Mouse (Mus musculus): Measurements from ENCODE around the gene Grpel1.

GRCm38 (mm10) chr5:36479735-36480134 lies 14.9 kb downstream of the Grpel1 start:
- TF ChIP-seq EP300 (IDR thresholded peaks at IDR 0.05; ENCODE audit: insufficient read depth, low read depth, low read length), result no peak
- no peak for TF ChIP-seq CTCF (IDR thresholded peaks at IDR 0.05)
